Mouse (Mus musculus): Measurements from ENCODE around the gene Kif6.

- TF ChIP-seq CTCF (conservative IDR thresholded peaks at IDR 0.05; ENCODE audit: insufficient read depth, insufficient read length, low read depth, low read length) (no peak), POLR2A (IDR thresholded peaks at IDR 0.05; ENCODE audit: low read depth, low read length) (no peak)
These were observed 112.0 kb downstream of the Kif6 start for GRCm38 (mm10) chr17:49726976-49727375.
